Mouse (Mus musculus): ENCODE data around the gene Dapk2. TPM values are rescaled to one million over a fixed set of nuclear protein-coding genes. Genes with fewer than 3 reads are reported as not detected.
A peak's percentile ranks its signal among the peaks of the same experiment; 100 is the strongest.

Dapk2 gene
- polyA plus RNA-seq, 1 experiment from 2014 or later: 0.19 TPM

DNA sequence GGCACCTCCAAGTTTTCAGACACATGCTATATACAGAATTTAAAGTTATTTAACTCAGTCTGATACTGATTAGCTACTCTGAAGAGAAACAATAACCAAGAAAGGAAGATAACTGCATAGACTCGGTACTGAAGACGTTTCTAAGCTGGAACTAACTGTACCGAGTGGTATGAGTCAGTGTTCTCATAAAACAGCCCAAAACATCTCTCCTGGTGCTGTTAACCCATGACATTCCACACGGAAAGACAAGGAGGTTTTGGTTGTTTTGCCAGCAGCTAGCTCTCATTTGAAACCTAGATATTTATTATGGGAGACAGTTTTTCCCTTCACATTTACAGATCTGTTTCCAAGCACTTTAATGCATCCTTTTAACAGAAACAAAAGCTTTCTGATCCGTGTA lies 34.4 kb upstream of the Dapk2 start:
- ATAC-seq: no peak
- H3K27me3 ChIP-seq: no peaks in the 10 kb centered on the region
- CTCF ChIA-PET: interaction anchor here (1.2 to 1.6 kb wide), 3 partner anchors 10 to 18 kb away, joined by 3 to 4 read pairs (median 3); no protein-coding TSS in a partner anchor
- POLR2A ChIA-PET: no interaction called here
- TF ChIP-seq CTCF (IDR thresholded peaks at IDR 0.05): no peak
- DNase-seq (ENCODE audit: low read depth, low spot score): no peak
- in situ Hi-C loops (cut with MboI; ENCODE audit: low pct_unique_long_range_greater_than_20kb): no loop called here

DNA sequence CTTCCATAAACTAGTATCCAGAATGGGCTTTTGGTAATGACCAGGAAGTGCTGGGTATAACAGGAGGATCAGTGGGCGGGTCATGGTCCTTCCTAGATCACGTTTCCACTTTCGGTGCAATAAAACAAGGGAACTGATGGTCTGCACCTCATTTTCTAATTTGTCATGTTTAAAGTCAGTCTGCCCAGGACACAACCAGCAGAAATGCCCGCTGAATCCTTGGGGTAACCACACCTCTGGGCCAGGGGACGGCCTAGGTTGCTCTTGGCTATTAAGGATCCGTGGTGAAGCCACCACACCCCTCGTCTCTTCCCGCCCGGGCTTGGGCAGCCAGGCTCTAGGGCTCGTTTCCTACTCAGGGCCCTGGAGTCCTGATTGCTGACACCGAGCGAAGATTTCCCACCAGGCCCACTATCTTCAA lies 33.9 kb upstream of the Dapk2 start:
- DNase-seq (ENCODE audit: low read depth, low spot score) (no peak), ATAC-seq (peak; percentile 38)
- ChIA-PET POLR2A (no interaction called here), CTCF (interaction anchor here (1.6 kb wide), 1 partner anchor 14 kb away, joined by 3 read pairs; no protein-coding TSS in a partner anchor)
- in situ Hi-C loops (cut with MboI; ENCODE audit: low pct_unique_long_range_greater_than_20kb): no loop called here
- no peak for TF ChIP-seq CTCF (IDR thresholded peaks at IDR 0.05)
- no peaks in the 10 kb centered on the region for H3K27me3 ChIP-seq

DNA sequence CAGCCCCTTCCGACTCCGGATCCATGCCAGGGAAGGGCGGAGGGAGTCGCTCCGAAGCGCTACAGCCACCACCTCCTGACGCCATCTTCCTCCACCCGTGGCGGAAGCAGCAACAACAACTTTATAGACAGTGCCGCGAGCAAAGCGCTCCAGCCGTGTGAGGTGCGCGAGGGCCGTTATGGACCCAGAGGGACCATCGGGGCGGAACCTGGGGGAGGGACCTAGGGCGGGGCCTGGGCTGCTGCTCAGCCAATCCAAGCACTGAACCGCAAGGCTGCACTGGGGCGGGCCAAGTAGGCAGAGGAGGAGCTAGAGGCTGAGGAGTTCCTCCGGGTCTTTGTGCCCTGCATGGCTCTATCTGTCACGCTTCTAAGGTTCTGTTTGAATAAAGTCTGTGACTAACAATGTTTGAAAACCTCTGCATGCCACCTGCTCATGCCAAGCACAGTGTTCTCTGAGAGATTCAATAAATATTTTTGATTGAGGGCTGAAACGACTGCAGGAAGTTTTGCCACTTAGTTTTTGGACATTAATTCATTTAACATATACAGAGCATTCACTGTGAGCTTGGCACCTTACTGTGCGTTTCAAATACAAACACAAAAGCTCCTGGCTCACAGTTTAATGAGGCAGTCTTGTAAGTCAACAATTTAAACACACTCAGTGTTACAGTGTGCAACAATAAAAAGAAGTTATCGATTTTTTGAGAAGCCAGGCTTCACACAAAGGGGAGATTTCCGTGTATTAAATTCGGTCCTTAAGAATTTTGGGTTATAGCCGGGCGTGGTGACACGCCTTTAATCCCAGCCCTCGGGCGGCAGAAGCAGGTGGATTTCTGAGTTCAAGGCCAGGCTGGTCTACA lies 33.1 kb upstream of the Dapk2 start:
- POLR2A ChIA-PET: interaction anchor here (0.7 kb wide), 1 partner anchor 39 kb away, joined by 3 read pairs; no protein-coding TSS in a partner anchor

DNA sequence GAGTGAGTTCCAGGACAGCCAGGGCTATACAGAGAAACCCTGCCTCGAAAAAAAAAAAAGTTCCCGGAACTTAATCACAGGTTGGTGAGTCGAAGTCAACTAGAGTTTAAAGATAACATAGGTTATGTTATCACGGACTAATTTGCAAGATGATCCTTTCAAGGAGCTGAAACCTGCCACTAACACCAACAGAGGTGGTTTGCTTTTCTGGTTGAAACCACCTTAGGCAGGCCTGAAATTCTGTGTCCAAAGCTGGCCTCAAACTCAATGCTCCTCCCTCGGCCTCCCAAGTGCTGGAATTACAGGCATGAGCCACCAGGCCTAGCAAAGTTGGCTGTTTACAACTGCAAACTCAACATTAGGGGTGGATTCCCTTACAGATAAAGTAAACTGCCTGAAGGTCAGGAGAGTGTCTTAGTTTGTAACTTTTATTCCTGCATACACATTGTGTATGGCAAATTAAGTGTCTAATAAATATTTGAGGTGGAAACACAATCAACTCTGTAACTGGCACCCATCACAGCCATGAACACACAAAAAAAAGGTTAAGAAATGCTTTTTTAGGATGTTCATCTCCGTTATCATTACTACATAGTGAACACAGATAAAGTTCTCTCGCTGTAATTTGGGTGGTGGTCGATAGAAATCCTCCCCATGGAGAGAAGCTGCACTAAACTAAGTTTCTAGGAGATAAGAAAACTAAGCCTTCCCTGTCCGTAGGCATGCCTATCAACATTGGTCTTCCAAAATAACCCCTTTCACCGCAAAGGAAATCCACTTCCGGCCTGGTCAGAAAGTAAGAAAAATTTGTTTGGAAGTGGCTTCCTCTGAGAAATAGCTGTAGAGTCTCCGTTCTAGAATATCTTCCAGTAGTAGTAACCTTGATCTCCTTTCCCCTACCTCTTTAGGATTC lies 32.2 kb upstream of the Dapk2 start:
- in situ Hi-C loops (cut with MboI; ENCODE audit: low pct_unique_long_range_greater_than_20kb): loop anchor here (25.0 kb wide), 2 partner anchors 262 to 662 kb away; partner anchors contain the start of genes Aph1b and Gm10647
- no peaks in the 10 kb centered on the region for H3K27me3 ChIP-seq
- DNase-seq (ENCODE audit: low read depth, low spot score) (no peak), ATAC-seq (no peak)
- no peak for TF ChIP-seq CTCF (IDR thresholded peaks at IDR 0.05)
- ChIA-PET CTCF (no interaction called here), POLR2A (no interaction called here)

More for the DNA sequence above, 33.1 kb upstream of the Dapk2 start:
- no peaks in the 10 kb centered on the region for H3K27me3 ChIP-seq
- in situ Hi-C loops (cut with MboI; ENCODE audit: low pct_unique_long_range_greater_than_20kb): loop anchor here (25.0 kb wide), 2 partner anchors 262 to 662 kb away; partner anchors contain the start of genes Aph1b and Gm10647
- DNase-seq (ENCODE audit: low read depth, low spot score) (peak; percentile 89), ATAC-seq (peak; percentile 87)
- no peak for TF ChIP-seq CTCF (IDR thresholded peaks at IDR 0.05)
- CTCF ChIA-PET: no interaction called here

DNA sequence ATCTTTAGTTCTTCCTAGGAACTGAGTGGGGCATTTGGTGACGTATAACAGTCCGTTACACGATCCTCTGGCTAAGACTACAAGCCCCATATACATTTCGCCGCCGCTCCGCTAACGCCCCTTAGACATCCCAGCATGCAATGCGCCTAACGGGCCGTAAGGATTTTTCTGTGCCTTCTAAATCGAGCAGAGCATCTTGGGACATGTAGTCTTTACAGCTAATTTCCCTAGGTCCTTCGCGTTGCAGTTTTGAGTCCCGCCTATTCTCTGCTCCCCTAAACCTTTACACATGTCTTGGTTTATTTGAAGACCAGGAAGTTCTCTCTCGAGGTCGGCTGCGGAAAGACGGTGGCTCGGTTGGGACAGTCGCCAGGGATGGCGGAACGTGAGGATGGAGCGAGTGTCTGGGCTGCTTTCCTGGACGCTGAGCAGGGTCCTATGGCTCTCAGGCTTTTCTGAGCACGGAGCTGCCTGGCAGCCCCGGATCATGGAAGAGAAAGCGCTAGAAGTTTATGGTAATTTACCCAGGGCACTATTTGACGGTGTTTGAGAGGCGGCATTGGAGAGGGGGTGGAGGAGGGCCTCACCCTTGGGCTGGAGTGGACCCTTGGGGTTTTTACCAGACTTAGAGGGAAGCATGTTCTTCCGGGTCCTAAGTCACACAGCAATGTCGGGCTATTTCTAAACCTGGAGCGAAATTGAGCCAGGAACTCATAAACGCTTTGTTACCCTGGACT lies 31.4 kb upstream of the Dapk2 start, which contains the start of the genes Snx1 and Ciao2a:
Gene Snx1 (minus strand): TSS at position 132 of the 737 bp plus-strand sequence.
Gene Ciao2a (plus strand): TSS at position 156 of the 737 bp plus-strand sequence.
- CTCF ChIA-PET: no interaction called here
- ATAC-seq: peak; percentile 32

DNA sequence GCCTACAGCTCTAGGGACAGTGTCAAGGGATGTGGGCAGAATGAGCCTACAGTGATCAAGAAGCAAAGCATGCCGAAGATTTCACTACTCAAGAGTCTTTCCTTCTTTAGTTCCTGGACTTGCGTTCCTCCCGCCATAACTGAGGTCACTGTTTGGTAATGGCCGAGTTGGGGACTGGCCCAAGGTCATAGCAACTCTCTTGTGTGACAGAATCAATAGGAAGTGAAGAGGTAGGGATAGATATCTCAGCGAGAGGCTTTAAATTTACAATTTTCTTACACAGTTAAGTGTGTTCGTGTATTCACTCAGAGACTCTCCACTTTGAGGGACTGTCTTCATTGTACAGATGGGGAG lies 30.9 kb upstream of the Dapk2 start:
- ChIA-PET POLR2A (no interaction called here), CTCF (no interaction called here)
- ATAC-seq (no peak), DNase-seq (ENCODE audit: low read depth, low spot score) (no peak)
- TF ChIP-seq CTCF (IDR thresholded peaks at IDR 0.05): no peak
- no peaks in the 10 kb centered on the region for H3K27me3 ChIP-seq
- in situ Hi-C loops (cut with MboI; ENCODE audit: low pct_unique_long_range_greater_than_20kb): loop anchor here (25.0 kb wide), 2 partner anchors 260 to 660 kb away; partner anchors contain the start of genes Aph1b and Gm10647

More for the DNA sequence above, 31.4 kb upstream of the Dapk2 start, which contains the start of the genes Snx1 and Ciao2a:
- POLR2A ChIA-PET: no interaction called here
- peak; percentile 91 for DNase-seq (ENCODE audit: low read depth, low spot score)
- in situ Hi-C loops (cut with MboI; ENCODE audit: low pct_unique_long_range_greater_than_20kb): loop anchor here (25.0 kb wide), 2 partner anchors 261 to 661 kb away; partner anchors contain the start of genes Aph1b and Gm10647
- no peaks in the 10 kb centered on the region for H3K27me3 ChIP-seq
- TF ChIP-seq CTCF (IDR thresholded peaks at IDR 0.05): no peak

DNA sequence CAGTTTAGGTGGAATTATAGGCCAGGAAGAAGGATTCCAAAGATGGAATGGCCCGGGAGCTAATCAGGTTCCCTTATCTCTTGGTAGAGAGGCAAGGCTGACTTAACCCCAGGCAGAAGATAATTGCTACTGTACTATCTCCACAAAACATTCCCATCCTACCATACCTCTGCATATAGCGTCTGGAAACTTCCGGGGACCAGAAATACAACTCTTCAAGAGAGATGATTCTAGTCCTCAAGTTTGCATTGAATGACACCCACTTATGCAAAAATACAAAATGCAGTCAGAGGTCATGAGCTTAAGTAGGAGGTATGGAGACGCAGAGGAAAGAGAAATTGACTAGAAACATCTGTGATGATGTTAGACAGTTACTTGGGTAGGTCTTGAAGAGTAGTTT lies 30.1 kb upstream of the Dapk2 start:
- CTCF ChIA-PET: no interaction called here
- no peak for TF ChIP-seq CTCF (IDR thresholded peaks at IDR 0.05)

DNA sequence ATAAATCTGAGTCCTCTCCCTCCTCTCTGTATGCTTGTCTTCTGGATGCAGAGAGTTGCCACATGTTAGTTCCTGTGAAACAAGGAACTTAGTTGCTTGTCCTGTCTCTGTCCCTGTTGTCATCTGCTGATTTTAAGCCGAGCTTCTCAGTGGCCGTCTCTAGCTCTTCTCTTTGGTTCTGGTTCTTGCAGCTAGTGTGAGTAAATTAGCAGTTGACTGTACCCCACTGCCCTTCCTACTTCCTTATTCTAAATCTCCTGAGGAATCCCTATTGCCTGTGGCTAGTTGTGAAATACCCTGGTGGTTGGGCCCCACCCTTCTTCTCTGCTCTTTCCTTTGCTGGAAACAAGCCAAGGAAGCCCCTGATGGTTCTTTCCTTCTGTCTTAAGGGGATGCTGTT lies 26.6 kb upstream of the Dapk2 start:
- in situ Hi-C loops (cut with MboI; ENCODE audit: low pct_unique_long_range_greater_than_20kb): loop anchor here (25.0 kb wide), 2 partner anchors 256 to 656 kb away; partner anchors contain the start of genes Aph1b and Gm10647
- CTCF ChIA-PET: no interaction called here
- no peaks in the 10 kb centered on the region for H3K27me3 ChIP-seq
- TF ChIP-seq CTCF (IDR thresholded peaks at IDR 0.05): no peak
- POLR2A ChIA-PET: no interaction called here
- DNase-seq (ENCODE audit: low read depth, low spot score) (no peak), ATAC-seq (no peak)

More for the DNA sequence above, 30.1 kb upstream of the Dapk2 start:
- POLR2A ChIA-PET: no interaction called here
- in situ Hi-C loops (cut with MboI; ENCODE audit: low pct_unique_long_range_greater_than_20kb): loop anchor here (25.0 kb wide), 2 partner anchors 259 to 659 kb away; partner anchors contain the start of genes Aph1b and Gm10647
- ATAC-seq (no peak), DNase-seq (ENCODE audit: low read depth, low spot score) (no peak)
- H3K27me3 ChIP-seq: no peaks in the 10 kb centered on the region

DNA sequence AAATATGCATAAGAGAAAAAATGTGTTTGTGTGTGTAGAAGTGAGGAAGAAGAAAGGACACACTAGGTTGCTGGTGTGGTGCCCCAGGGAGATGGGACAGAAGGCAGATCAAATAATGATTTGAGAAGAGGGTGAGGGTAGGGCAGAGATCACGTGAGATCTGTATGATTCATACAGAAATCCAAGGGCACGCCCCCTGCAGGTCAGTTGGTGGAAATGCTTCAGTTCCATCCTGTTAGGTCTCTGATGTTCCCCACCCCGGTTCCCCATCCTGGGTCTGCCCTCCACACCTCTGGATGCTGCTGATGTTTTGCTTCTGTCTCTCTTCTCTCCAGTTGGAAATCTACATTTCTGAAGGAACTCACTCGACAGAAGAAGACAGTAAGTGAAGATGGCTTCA lies 22.1 kb upstream of the Dapk2 start:
- peak; percentile 73 for TF ChIP-seq CTCF (IDR thresholded peaks at IDR 0.05)
- H3K27me3 ChIP-seq: no peaks in the 10 kb centered on the region
- ATAC-seq (no peak), DNase-seq (ENCODE audit: low read depth, low spot score) (no peak)
- CTCF ChIA-PET: no interaction called here
- in situ Hi-C loops (cut with MboI; ENCODE audit: low pct_unique_long_range_greater_than_20kb): loop anchor here (25.0 kb wide), 2 partner anchors 251 to 651 kb away; partner anchors contain the start of genes Aph1b and Gm10647
- POLR2A ChIA-PET: no interaction called here

Measured in Patski (cell line).